Mouse (Mus musculus): ENCODE results near the gene Shank2. TPM values are rescaled to one million over a fixed set of nuclear protein-coding genes. Genes with fewer than 3 reads are reported as not detected.

Gene Shank2
- total RNA-seq, 2 experiments from 2014 or later = not detected

- ATAC-seq (replicated peaks; ENCODE audit: low FRiP score, poor library complexity, severe bottlenecking) = no peak
Observed at GRCm38 (mm10) chr7:144205837-144206236, 204.1 kb downstream of the Shank2 start.

GRCm38 (mm10) chr7:144206254-144206653 lies 204.5 kb downstream of the Shank2 start:
- no peak for ATAC-seq (replicated peaks; ENCODE audit: low FRiP score, poor library complexity, severe bottlenecking)

GRCm38 (mm10) chr7:144207100-144207499 lies 205.4 kb downstream of the Shank2 start:
- ATAC-seq (replicated peaks; ENCODE audit: low FRiP score, poor library complexity, severe bottlenecking) = no peak

- no peak for ATAC-seq (replicated peaks; ENCODE audit: low FRiP score, poor library complexity, severe bottlenecking)
Observed at GRCm38 (mm10) chr7:144207849-144208248, 206.1 kb downstream of the Shank2 start.

GRCm38 (mm10) chr7:144208628-144209027 lies 206.9 kb downstream of the Shank2 start:
- ATAC-seq (replicated peaks; ENCODE audit: low FRiP score, poor library complexity, severe bottlenecking) = no peak

GRCm38 (mm10) chr7:144210526-144210925 lies 208.8 kb downstream of the Shank2 start:
- ATAC-seq (replicated peaks; ENCODE audit: low FRiP score, poor library complexity, severe bottlenecking) = no peak

GRCm38 (mm10) chr7:144212694-144213093 lies 211.0 kb downstream of the Shank2 start:
- ATAC-seq (replicated peaks; ENCODE audit: low FRiP score, poor library complexity, severe bottlenecking) = no peak

GRCm38 (mm10) chr7:144217192-144217591 lies 215.5 kb downstream of the Shank2 start:
- peak; percentile 72 for ATAC-seq (replicated peaks; ENCODE audit: low FRiP score, poor library complexity, severe bottlenecking)

- no peak for ATAC-seq (replicated peaks; ENCODE audit: low FRiP score, poor library complexity, severe bottlenecking)
Observed at GRCm38 (mm10) chr7:144228683-144229082, 227.0 kb downstream of the Shank2 start.

- ATAC-seq (replicated peaks; ENCODE audit: low FRiP score, poor library complexity, severe bottlenecking) = no peak
Observed at GRCm38 (mm10) chr7:144229421-144229820, 227.7 kb downstream of the Shank2 start.

- ATAC-seq (replicated peaks; ENCODE audit: low FRiP score, poor library complexity, severe bottlenecking) = no peak
Observed at GRCm38 (mm10) chr7:144232132-144232706, 230.5 kb downstream of the Shank2 start.

- ATAC-seq (replicated peaks; ENCODE audit: low FRiP score, poor library complexity, severe bottlenecking) = no peak
Observed at GRCm38 (mm10) chr7:144233479-144233878, 231.8 kb downstream of the Shank2 start.

GRCm38 (mm10) chr7:144234783-144235182 lies 233.1 kb downstream of the Shank2 start:
- ATAC-seq (replicated peaks; ENCODE audit: low FRiP score, poor library complexity, severe bottlenecking) = no peak

- ATAC-seq (replicated peaks; ENCODE audit: low FRiP score, poor library complexity, severe bottlenecking) = no peak
Observed at GRCm38 (mm10) chr7:144235523-144235922, 233.8 kb downstream of the Shank2 start.

- ATAC-seq (replicated peaks; ENCODE audit: low FRiP score, poor library complexity, severe bottlenecking) = no peak
Observed at GRCm38 (mm10) chr7:144236802-144237201, 235.1 kb downstream of the Shank2 start.

GRCm38 (mm10) chr7:144238409-144238808 lies 236.7 kb downstream of the Shank2 start:
- ATAC-seq (replicated peaks; ENCODE audit: low FRiP score, poor library complexity, severe bottlenecking) = no peak

GRCm38 (mm10) chr7:144238992-144239391 lies 237.3 kb downstream of the Shank2 start:
- ATAC-seq (replicated peaks; ENCODE audit: low FRiP score, poor library complexity, severe bottlenecking) = no peak

GRCm38 (mm10) chr7:144239571-144240370 lies 238.0 kb downstream of the Shank2 start:
- ATAC-seq (replicated peaks; ENCODE audit: low FRiP score, poor library complexity, severe bottlenecking) = no peak

GRCm38 (mm10) chr7:144240736-144241343 lies 239.1 kb downstream of the Shank2 start:
- no peak for ATAC-seq (replicated peaks; ENCODE audit: low FRiP score, poor library complexity, severe bottlenecking)

- no peak for ATAC-seq (replicated peaks; ENCODE audit: low FRiP score, poor library complexity, severe bottlenecking)
Observed at GRCm38 (mm10) chr7:144244203-144244602, 242.5 kb downstream of the Shank2 start.

- ATAC-seq (replicated peaks; ENCODE audit: low FRiP score, poor library complexity, severe bottlenecking) = no peak
Observed at GRCm38 (mm10) chr7:144246271-144246670, 244.5 kb downstream of the Shank2 start.

Measured in erythroblast, adult 5-6 weeks (primary cell).